ENCODE assay signal across 9 mouse cellular contexts in the genomic region with DNA sequence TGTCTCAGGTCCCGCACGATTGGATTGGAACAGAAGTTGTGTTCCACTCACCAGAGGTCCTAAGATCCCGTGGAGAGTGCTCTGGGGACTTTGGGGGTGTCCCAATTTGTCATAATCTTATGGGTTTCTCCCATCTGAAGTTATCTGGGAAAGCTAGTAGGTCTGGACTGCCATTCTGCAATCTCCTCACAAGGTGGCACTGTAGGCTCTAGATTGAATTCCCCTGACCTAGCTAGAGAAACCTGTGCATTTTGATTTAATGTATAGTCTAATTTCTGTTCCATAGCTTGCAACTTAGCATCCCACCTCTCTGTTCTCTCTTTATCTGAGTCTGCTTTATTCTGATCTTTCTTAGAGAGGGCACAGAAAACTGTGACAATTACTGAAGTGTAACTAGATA. TPM values are rescaled to one million over a fixed set of nuclear protein-coding genes. Genes with fewer than 3 reads are reported as not detected.
DNase-seq lines count a peak whose midpoint lies in the region; ATAC-seq lines count a peak whose summit lies in the region.
"Had no signal": no experiment of that assay in that cellular context is flagged by ENCODE, and none has a peak within 500 bp of the region (broad histone marks: within the 10 kb centered on the region; RNA-seq: fewer than 3 reads in every experiment).

No protein-coding gene starts in this region.

- H3K4me2 ChIP-seq in midbrain, embryonic 12.5 days (replicated peaks) = no peak overlapping the region
- H3K4me2 ChIP-seq: hindbrain, embryonic 15.5 days had no signal

- H3K4me1 ChIP-seq in midbrain, embryonic 12.5 days = no peaks in the 10 kb centered on the region
- H3K4me1 ChIP-seq: hindbrain, embryonic 15.5 days had no signal

- intact Hi-C loops in left cerebral cortex, postnatal 36 days (cut with DNase I) = no loop called here

- no peaks in the 10 kb centered on the region for H3K36me3 ChIP-seq in midbrain, embryonic 12.5 days
- H3K36me3 ChIP-seq: hindbrain, embryonic 15.5 days had no signal

- H3K9ac ChIP-seq in midbrain, embryonic 12.5 days (replicated peaks) = no peak overlapping the region
- H3K9ac ChIP-seq: hindbrain, embryonic 15.5 days had no signal

- H3K4me3 ChIP-seq in midbrain, embryonic 12.5 days = no peak overlapping the region
- H3K4me3 ChIP-seq: hindbrain, embryonic 15.5 days had no signal

- no peaks in the 10 kb centered on the region for H3K27me3 ChIP-seq in midbrain, embryonic 12.5 days
- H3K27me3 ChIP-seq: hindbrain, embryonic 15.5 days had no signal

- peak; percentile 25 for DNase-seq in adrenal gland, postnatal 10 days
- DNase-seq in adrenal gland, adult 18-20 months (ENCODE audit: low spot score in 2 of 2) = no peak
- DNase-seq in left cerebral cortex, adult 11 months (ENCODE audit: low spot score) = peak; percentile 4
- no peak for DNase-seq in left cerebral cortex, postnatal 36 days (ENCODE audit: low spot score in 2 of 2)
- DNase-seq in brain, adult 2 months (ENCODE audit: low read depth, low spot score) = peak; percentile 44
- peak; percentile 38 for DNase-seq in kidney, adult 9 months
- no peak for DNase-seq in frontal cortex, postnatal 14 days (ENCODE audit: low spot score in 2 of 2)

- 0 out of 2 replicates have a peak, but pooled peaks have one; percentile 34 for ATAC-seq in midbrain, embryonic 12.5 days (ENCODE audit: low FRiP score, low read depth)

- peaks cover 11% of the 10 kb centered on the region; the same call in 1 of the 2 replicates for H3K9me3 ChIP-seq in midbrain, embryonic 12.5 days
- H3K9me3 ChIP-seq: hindbrain, embryonic 15.5 days had no signal

- 51% methylated on average over 3 of the region's 3 CpGs for WGBS in midbrain, embryonic 12.5 days

- H3K27ac ChIP-seq in midbrain, embryonic 12.5 days (replicated peaks) = no peak overlapping the region
- H3K27ac ChIP-seq: hindbrain, embryonic 15.5 days had no signal

RNA-seq across cellular contexts. Expression of gene Ppp6c, which starts 42.1 kb away (rescaled TPM):
- 10 to 100 TPM; 80.8 to 80.9 TPM for total RNA-seq in adrenal gland, postnatal 10 days (2021)
- total RNA-seq in adrenal gland, adult 18-20 months (2021) = 100 to 1,000 TPM in 1 of 2 experiments, 10 to 100 TPM in 1; 94.5 to 103 TPM
- total RNA-seq in left cerebral cortex, postnatal 36 days (2021) = 10 to 100 TPM; 63.0 to 64.6 TPM
- 82.9 and 84.5 TPM in 2 replicates for polyA plus RNA-seq in midbrain, embryonic 12.5 days (2016; fragmentation: Nextera tagmentation; extraction: Ambion mirVana)

Comparison
In these comparisons a context has a peak if more than half of its experiments do, and no peak if none do; other contexts are left out.
1. DNase-seq: peak in adrenal gland, postnatal 10 days (single experiment), left cerebral cortex, adult 11 months (single experiment), brain, adult 2 months (single experiment) and kidney, adult 9 months (single experiment); none in adrenal gland, adult 18-20 months (0 of 2), left cerebral cortex, postnatal 36 days (0 of 2) and frontal cortex, postnatal 14 days (0 of 2).